Mouse (Mus musculus): ENCODE results near the gene Slc24a3.

GRCm38 (mm10) chr2:145353801-145354200, 186.2 kb downstream of the Slc24a3 start:
- no peak for TF ChIP-seq POLR2A (IDR thresholded peaks at IDR 0.05; ENCODE audit: borderline replicate concordance, extremely low read depth, insufficient read depth, insufficient read length, poor library complexity, severe bottlenecking)
- TF ChIP-seq CTCF (IDR thresholded peaks at IDR 0.05; ENCODE audit: borderline replicate concordance, extremely low read depth, insufficient read depth, insufficient read length): no peak

All from brain, embryonic 14.5 days (tissue).